Mouse (Mus musculus) cerebellum, postnatal 4 days (tissue): ENCODE measurements around the gene Arhgef3.

Experiments
- DNase-seq, 2 experiments: peaks; one replicate each; pipeline ENCODE4 v3.0.0; 2022; ENCODE audit warnings: low spot score in 2 of 2, mixed read lengths in 1 of 2

Arhgef3 gene

DNA sequence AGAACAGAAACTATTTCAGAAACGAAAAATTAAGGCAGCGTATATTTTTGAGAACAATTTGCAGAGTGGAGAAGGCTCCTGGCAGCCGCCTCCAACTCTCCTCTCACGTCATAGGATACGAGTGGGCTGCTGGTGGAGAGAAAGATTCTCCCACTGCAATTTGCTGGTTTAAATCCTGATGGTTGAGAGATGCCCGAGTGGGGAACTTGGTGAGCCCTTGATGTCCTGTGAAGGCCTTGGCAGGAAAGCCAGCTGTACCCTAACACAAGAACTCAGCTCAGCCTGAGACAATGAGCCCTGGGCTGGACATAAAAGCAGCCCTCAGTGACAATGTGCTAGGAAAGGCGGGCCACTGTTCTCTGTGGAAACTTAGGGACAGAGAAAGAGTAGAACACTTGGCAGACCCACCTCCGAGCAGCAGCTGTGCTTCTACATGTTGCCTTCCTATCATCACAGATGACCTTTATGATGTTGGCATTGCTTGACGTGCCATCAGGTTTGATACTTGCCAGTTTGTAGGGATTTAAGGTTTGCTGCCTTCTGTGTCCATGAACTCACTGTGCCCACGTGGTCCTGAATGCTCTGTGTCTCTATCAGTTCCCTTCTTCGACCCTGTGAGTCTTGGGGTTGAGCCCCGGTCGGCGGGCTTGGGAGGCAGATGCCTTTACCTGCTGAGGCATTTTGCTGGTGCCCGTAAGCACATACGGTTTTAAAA lies 154.4 kb downstream of the Arhgef3 start:
- DNase-seq: no peak

DNA sequence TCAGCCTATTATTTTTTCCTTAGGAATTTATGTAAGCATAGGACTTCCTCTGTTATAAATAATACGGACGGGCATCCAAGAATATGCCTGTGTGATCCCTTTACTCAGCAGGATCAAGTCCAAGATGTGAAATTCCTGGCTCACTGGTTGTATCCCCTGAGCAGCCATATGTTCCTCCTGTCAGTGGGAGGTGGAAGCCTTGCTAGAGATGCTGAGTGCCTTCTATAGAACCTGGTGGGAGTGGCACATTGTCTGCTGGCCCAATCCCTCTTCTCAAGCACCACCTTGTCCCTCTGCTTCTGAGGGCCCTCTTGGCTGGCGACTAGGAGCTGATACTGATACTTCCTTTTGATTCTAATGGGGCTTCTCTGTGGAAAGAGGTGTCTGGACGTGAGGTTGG lies 155.1 kb downstream of the Arhgef3 start:
- DNase-seq: no peak

- DNase-seq: no peak
These were observed 155.8 kb downstream of the Arhgef3 start for GRCm38 (mm10) chr14:27270466-27270865.

- DNase-seq: no peak
These were observed 156.8 kb downstream of the Arhgef3 start for GRCm38 (mm10) chr14:27271371-27272071.

GRCm38 (mm10) chr14:27272072-27272834 lies 157.6 kb downstream of the Arhgef3 start:
- DNase-seq: no peak

GRCm38 (mm10) chr14:27272835-27273138 lies 158.1 kb downstream of the Arhgef3 start:
- DNase-seq: no peak

DNA sequence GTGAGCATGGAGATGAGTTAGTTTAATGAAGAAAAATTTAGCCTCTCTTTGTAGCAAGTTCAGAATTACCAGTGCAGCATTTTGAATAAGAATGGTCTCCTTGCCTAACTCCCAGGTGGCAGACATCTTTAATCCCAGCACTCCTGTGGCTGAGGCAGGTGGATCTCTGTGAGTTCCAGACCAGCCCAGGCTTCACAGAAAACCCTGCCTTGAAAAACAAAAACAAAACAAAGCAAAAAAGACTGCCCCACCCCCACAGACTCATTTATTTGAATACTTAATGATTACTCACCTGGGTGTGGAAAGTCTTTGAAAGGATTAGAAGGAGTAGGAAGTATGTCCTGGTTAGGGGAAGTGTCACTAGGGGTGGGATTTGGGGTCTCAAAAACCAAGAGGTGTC lies 158.5 kb downstream of the Arhgef3 start:
- DNase-seq: no peak

- DNase-seq: no peak
These were observed 162.6 kb downstream of the Arhgef3 start for GRCm38 (mm10) chr14:27277259-27277658.

DNA sequence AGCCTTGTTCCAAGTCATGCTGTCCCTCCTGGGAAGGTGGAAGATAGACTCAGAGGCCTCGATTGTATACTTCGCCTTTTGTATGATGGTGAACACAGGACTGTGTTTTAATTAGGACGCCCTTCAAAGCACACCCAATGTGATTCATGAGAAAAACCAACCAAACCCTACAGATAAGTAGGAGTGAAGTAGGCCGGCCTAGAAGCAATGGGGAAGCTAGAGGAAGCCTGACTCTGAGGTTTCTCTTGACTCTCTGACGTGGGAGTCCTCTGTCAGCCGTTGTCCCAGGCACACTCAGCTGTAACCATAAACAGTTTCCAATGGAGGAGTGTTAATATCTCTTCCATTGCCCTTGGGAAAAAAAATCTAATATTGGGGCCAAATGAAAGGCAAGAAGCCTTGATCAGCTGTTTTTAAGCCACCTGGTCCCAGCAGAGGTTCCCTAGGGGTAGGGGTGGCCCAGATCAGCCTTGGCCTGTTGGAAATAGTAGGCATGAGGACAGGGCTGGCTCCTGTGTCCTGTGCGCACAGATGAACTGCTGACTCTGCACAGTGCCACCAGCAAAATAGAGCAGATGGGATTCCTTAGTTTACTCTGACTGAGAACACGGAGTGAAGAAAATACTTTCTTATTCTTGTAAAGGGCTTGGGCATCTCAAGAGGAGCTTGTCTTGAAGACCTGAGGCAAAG lies 165.6 kb downstream of the Arhgef3 start:
- no peak for DNase-seq

DNA sequence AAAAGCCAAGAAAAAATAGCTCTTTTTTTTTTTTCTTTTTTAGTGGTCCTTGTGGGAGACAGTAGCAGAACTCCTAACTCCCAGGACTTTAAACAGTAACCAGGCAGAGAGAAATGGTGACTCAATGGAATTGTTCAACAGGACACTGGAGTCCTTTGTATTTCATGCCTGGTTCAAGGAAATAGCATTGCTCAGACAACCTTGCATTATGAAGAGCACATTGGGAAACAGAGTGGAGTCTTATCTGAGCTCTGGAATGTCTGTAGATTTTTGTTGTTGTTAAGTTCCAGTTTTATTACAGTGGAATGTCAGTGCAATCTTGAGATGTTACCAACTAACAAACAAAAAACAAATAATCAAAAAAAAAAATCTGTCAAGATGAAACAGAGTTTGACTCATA lies 169.3 kb downstream of the Arhgef3 start:
- no peak for DNase-seq

GRCm38 (mm10) chr14:27286202-27286601 lies 171.5 kb downstream of the Arhgef3 start:
- DNase-seq: no peak

DNA sequence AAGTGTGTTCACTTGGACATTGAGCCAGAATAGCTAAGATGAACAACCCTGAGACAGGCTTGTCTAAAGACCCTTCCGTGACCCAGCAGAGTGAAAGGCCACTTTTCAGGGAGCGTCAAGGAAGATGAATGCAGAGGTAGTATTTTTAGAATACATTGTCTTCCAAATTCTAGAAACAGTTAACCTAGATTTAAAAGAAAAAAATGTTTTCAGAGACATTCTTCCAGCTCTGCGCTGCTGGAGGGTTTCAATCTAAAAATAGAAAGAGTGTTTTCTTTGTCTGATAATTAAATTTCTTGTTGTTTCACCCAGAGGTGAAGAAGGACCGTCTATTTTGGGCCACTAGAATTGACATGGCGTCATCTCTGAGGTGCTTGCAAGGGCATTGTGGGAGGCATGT lies 174.4 kb downstream of the Arhgef3 start:
- DNase-seq: no peak

- no peak for DNase-seq
These were observed 177.4 kb downstream of the Arhgef3 start for GRCm38 (mm10) chr14:27292101-27292500.

- no peak for DNase-seq
These were observed 181.1 kb downstream of the Arhgef3 start for GRCm38 (mm10) chr14:27295821-27296220.

DNA sequence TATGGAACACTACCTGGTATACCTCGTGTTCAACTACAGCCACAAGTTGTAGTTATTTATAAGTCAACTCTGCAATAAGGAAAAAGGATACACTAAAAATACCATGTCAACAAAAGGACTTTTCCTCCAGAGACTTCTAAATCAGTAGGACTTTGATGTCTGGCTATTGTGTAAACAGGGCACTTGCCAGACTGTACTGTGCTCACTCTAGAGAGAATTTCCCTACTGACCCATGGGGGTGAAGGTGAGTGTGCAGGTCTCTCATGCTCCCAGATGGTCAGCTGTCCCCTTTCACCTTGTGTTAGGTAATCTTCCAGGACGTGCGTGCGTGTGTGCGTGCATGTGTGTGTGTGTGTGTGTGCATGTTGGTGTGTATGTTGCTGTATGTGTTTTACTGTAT lies 182.3 kb downstream of the Arhgef3 start:
- DNase-seq: no peak

DNA sequence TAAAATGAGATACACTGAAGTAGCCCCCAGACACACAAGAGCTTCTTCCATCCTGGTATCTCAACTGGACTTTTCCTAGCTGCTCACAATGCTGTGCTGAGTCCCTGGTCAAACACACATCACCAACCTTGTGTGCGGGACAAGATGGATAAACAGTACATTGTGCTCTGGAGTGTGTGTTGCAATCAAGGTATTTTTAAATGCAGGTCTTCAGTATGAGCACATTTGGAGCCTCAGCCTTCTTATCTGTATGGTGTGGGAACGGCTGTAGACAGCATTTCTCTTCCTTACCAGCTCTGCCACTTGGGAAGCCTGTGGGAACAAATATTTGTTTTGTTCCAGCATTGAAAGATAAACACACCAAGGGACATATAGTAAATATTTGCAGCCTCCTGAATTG lies 184.2 kb downstream of the Arhgef3 start:
- no peak for DNase-seq

DNA sequence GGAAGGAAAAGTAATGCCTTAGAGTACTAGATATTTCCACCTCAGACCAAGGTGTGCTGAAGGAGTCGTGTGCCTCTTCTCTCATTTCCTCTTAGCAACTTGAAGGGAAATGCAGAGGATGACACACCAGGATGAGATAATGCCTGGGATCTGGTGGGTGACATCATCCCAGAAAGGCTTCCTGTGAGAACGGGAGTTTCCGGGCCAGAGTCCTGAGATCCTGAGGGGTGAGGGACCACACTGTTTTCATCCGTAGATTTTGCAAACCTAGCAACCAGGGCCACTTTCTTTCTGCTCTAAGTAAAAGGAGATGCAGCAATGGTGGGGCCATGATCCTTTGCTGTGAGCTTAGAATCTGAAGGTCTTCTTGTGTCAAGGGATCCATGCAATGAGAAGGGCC lies 185.0 kb downstream of the Arhgef3 start:
- no peak for DNase-seq

DNA sequence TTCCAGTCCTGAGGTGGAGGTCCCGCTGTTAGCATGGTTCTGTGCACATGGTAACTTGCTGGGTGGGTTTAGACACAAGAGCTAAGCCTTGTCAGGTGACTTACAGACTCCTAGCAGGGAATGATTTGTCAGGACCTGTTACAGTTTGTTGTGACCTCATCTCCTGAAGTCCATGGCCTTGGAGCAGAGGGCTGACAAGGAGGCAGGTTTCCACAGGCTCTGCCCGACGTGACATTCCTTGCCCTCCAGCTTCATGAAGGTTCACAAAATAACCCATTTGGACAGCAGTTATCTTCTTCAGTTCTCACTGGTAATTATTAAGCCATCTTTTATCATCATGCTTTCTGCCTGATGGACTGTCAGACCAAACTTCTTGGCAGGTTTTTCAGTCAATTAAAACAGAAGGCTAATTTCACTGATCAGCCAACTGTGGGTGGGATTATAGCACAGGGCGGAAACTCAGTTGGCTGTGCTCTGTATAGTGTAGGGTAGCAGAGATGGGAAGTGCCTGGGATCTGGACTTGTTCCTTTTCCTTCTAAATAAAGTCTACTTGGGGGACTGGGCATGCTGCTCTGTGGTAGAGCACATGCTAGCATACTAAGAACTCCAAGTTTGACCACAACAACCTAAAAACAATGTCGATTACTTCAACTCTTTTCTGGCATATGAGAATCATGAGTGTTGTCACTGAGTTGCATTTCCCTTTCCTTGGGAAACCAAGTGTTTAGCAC lies 187.2 kb downstream of the Arhgef3 start:
- DNase-seq: no peak

DNA sequence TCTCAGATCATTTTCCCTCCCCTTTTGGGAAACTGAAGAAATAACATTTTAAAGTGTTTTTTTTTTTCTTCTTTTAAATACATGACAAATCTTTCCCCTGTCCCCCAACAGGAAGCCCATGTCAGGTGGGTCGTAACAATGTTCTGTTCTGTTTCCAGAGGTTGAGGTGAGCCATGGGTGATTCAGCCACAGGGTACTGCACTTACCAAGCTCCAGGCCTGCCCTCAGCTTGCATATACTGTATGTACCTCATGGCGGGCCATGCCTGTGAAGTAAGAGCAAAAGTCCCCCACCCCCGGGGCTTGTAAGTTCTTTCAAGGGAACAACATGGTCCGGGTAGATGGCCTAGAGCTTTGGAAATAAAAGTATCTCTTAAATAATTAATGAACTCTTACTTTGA lies 188.6 kb downstream of the Arhgef3 start:
- DNase-seq: no peak

GRCm38 (mm10) chr14:27304408-27304807 lies 189.7 kb downstream of the Arhgef3 start:
- no peak for DNase-seq

DNA sequence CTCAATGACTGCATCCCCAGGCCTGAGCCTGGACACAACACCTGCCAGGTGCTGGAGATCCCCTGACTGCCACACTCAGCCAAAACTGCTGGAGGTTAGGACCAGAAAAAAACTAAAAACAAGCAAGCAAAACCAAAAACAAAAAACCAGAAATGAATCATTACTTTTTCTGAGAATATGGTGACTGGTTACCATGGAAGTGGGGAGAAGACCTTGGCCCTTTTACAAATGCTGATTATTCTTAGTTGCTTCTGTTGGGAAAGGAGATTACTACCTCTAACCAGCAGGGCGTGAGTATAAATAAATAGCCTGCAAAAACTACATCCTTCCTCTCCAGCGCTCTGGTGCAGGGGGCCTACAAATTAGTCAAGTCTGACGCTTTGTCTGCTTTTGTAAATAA lies 194.1 kb downstream of the Arhgef3 start:
- DNase-seq: no peak
